Mouse (Mus musculus): ENCODE results near the gene Cyb561a3. TPM values are rescaled to one million over a fixed set of nuclear protein-coding genes. Genes with fewer than 3 reads are reported as not detected.

Cyb561a3 gene
- 37.7 TPM for polyA plus RNA-seq (2014; fragmentation: Illumina TruSeq; extraction: RNeasy Lipid Tissue Mini Kit (QIAGEN cat#74804); ENCODE audit: insufficient read depth, low read depth, low replicate concordance)

DNA sequence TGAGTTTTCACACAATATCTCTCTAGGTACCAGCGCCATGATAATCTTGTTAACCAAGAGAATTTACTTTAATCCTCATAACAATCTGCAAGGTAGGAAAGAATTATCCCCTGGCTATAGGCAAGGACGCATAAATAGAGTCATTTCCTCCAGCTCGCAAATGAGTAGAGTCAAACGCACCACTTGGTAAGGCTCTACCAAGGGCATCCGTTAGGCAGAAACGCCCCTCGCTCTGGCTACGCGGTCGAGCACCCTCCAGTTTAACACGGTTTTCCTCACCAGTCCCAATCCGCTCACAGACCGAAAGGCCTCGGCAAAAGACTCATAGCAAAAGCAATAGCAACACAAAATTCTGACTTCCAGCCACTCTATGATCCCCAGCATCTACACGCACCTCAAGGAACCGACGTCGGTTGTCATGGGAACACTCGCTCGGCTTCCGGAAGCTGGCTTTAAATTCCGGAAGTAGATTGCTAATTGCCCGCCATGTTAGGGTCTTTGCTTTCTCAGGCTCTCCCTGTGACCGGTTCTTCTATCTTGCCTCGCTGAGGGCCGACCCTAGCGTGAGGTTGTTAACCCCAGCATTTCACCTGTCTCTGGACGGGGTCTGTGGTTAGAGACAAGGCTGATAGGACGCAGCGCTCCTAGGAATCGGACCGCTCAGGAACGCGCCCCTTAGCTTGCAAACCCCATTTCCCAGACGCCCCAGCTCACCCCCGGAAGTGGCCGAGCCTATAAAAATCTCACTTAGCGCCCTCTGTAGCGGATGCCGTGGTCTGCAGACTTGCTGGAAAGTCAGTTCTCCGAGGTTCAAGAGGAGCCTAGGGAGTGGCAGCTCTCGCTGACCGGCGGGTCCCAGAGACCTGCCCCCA lies at the start of gene Cyb561a3, which contains the start of gene Tmem138:
Gene Cyb561a3 (plus strand): TSS at position 483 of the 872 bp plus-strand sequence.
Gene Tmem138 (minus strand): TSS at position 673 of the 872 bp plus-strand sequence.

DNA sequence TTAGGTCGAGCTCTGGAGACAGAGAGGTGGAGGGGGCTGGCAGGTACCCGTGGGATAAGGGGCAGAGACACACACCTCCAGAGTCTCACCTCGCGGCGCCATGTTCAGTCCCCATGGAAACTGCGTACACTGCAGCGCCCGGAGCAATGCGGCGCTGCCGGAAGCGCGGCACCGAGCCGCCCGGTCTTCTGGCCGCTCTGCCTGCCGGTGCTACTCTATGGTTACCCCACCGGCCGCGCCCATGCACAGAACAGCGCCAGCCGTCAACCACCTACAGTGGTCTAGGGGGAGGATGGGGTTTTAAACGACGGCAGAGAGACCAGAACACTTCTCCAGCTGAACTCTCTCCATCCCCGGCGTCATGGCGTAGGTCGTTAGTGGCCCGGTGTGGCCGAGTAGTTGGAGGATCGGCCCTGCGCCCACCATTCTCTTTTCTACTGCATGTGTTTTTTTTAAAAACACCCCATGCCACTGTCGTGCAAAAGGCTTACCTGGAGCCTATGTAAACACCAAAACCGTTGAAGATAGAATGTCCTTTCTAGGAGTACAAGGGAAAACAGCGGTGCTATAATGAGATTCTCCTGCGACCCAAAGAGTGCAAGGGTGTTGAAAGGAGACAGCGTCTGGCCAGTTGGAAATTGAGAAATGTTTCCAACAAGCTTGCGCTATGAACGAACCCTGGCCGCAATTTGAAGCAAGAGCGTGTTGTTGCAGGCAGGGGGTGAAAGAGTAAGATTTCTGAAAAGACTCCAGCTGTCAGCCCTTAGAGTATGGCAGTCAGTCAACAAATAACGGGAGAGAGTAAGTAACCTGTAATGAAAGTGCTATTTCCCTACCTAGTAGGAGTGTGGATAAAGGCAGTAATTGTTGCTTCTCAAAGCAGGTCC lies 21.1 kb upstream of the Cyb561a3 start, which contains the start of gene Tmem216:
Gene Tmem216 (minus strand): TSS at position 615 of the 887 bp plus-strand sequence.

GRCm38 (mm10) chr19:10605293-10605900 lies 28.4 kb downstream of the Cyb561a3 start, which contains the start of the genes Ddb1 and Tkfc:
Gene Ddb1 (plus strand): TSS chr19:10605327.
Gene Tkfc (minus strand): TSS chr19:10605654.

DNA sequence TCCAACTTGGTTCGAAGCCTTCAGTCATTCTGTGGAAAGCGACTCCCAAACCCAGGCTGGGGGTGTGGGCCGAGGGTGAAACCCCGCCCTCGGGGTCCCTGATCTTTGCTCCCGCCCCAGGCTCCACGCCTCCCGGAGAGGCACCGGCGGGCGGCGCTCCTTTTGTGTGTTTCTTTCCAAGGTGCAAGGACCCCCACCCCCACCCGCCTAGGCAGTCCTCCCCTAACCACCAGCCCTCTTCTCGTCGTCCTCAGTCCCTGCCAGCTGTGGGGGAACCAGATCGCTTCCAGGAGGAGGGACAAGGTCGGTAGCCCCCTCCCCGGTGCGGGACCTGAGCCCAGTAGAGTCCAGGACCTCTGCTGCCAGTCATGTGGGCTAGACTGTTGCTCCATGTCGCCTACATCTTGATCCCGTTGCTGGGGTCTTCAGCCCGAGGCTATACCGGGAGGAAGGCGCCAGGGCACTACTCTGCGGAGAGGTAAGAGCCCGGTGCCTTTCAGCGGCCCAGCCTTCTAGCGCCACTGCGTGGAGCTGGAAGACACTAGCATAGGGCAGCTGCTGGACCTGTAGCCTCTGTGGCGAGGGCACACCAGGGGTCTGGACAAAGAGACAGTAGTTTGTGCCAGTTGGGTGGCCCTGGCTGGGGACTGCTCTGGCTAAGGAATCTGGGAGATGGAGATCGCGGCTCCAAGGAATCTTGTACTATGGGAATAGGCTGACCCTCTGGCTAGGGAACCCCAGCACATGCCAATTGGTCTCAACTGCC lies 57.3 kb downstream of the Cyb561a3 start, which contains the start of gene Vwce:
Gene Vwce (plus strand): TSS at position 108 of the 766 bp plus-strand sequence.

Other genes starting within 250 kb of the Cyb561a3 start
- gene Syt7, start 188.1 kb upstream of the Cyb561a3 start, polyA plus RNA-seq (2014; fragmentation: Illumina TruSeq; extraction: RNeasy Lipid Tissue Mini Kit (QIAGEN cat#74804); ENCODE audit: insufficient read depth, low read depth, low replicate concordance), result 3.7 TPM
- 10.1 TPM for gene Lrrc10b, start 119.7 kb upstream of the Cyb561a3 start, polyA plus RNA-seq (2014; fragmentation: Illumina TruSeq; extraction: RNeasy Lipid Tissue Mini Kit (QIAGEN cat#74804); ENCODE audit: insufficient read depth, low read depth, low replicate concordance)
- gene Ppp1r32, start 94.2 kb upstream of the Cyb561a3 start, polyA plus RNA-seq (2014; fragmentation: Illumina TruSeq; extraction: RNeasy Lipid Tissue Mini Kit (QIAGEN cat#74804); ENCODE audit: insufficient read depth, low read depth, low replicate concordance), result 4.4 TPM
- 20.6 TPM for gene Cpsf7, start 51.9 kb upstream of the Cyb561a3 start, polyA plus RNA-seq (2014; fragmentation: Illumina TruSeq; extraction: RNeasy Lipid Tissue Mini Kit (QIAGEN cat#74804); ENCODE audit: insufficient read depth, low read depth, low replicate concordance)
- 40.3 TPM for gene Sdhaf2, start 51.0 kb upstream of the Cyb561a3 start, polyA plus RNA-seq (2014; fragmentation: Illumina TruSeq; extraction: RNeasy Lipid Tissue Mini Kit (QIAGEN cat#74804); ENCODE audit: insufficient read depth, low read depth, low replicate concordance)
- 16.3 TPM for gene Tmem216, start 20.9 kb upstream of the Cyb561a3 start, polyA plus RNA-seq (2014; fragmentation: Illumina TruSeq; extraction: RNeasy Lipid Tissue Mini Kit (QIAGEN cat#74804); ENCODE audit: insufficient read depth, low read depth, low replicate concordance)
- gene Tmem138, start 190 bp downstream of the Cyb561a3 start, polyA plus RNA-seq (2014; fragmentation: Illumina TruSeq; extraction: RNeasy Lipid Tissue Mini Kit (QIAGEN cat#74804); ENCODE audit: insufficient read depth, low read depth, low replicate concordance), result 10.1 TPM
- gene Ddb1, start 28.2 kb downstream of the Cyb561a3 start, polyA plus RNA-seq (2014; fragmentation: Illumina TruSeq; extraction: RNeasy Lipid Tissue Mini Kit (QIAGEN cat#74804); ENCODE audit: insufficient read depth, low read depth, low replicate concordance), result 93.9 TPM
- gene Tkfc, start 28.5 kb downstream of the Cyb561a3 start, polyA plus RNA-seq (2014; fragmentation: Illumina TruSeq; extraction: RNeasy Lipid Tissue Mini Kit (QIAGEN cat#74804); ENCODE audit: insufficient read depth, low read depth, low replicate concordance), result 4.0 TPM
- not detected for gene Vwce, start 57.0 kb downstream of the Cyb561a3 start, polyA plus RNA-seq (2014; fragmentation: Illumina TruSeq; extraction: RNeasy Lipid Tissue Mini Kit (QIAGEN cat#74804); ENCODE audit: insufficient read depth, low read depth, low replicate concordance)
- not detected for gene Pga5, start 100.9 kb downstream of the Cyb561a3 start, polyA plus RNA-seq (2014; fragmentation: Illumina TruSeq; extraction: RNeasy Lipid Tissue Mini Kit (QIAGEN cat#74804); ENCODE audit: insufficient read depth, low read depth, low replicate concordance)
- gene Vps37c, start 111.6 kb downstream of the Cyb561a3 start, polyA plus RNA-seq (2014; fragmentation: Illumina TruSeq; extraction: RNeasy Lipid Tissue Mini Kit (QIAGEN cat#74804); ENCODE audit: insufficient read depth, low read depth, low replicate concordance), result 14.1 TPM
- 2.3 TPM for gene Cd5, start 161.8 kb downstream of the Cyb561a3 start, polyA plus RNA-seq (2014; fragmentation: Illumina TruSeq; extraction: RNeasy Lipid Tissue Mini Kit (QIAGEN cat#74804); ENCODE audit: insufficient read depth, low read depth, low replicate concordance)